Mouse (Mus musculus): ENCODE measurements at regions not wholly inside any gene's neighbourhood (a gene's known extent, or its start where the extent isn't known, plus 50 kb on each side); places are given as distances from the start of the nearest gene placed in this dataset.

GRCm38 (mm10) chr4:95202478-95202877 lies 150.5 kb upstream of the Jun start:
- no peaks in the 10 kb centered on the region for H3K4me1 ChIP-seq (replicated peaks; ENCODE audit: insufficient read depth, low read length)
- H3K9ac ChIP-seq (ENCODE audit: low read depth, low read length) = no peak overlapping the region
- no peak for TF ChIP-seq CTCF (IDR thresholded peaks at IDR 0.05; ENCODE audit: low read depth)
- H3K27ac ChIP-seq = no peak overlapping the region
- no peak overlapping the region for H3K4me3 ChIP-seq (replicated peaks; ENCODE audit: low read depth, low read length)
- H3K4me2 ChIP-seq (ENCODE audit: low read length) = no peak overlapping the region
- ATAC-seq (replicated peaks; ENCODE audit: low FRiP score, low read depth) (no peak), DNase-seq (ENCODE audit: low spot score) (no peak)
- H3K27me3 ChIP-seq (ENCODE audit: insufficient read depth, low read length) = no peaks in the 10 kb centered on the region
- H3K9me3 ChIP-seq (replicated peaks; ENCODE audit: low read length) = no peaks in the 10 kb centered on the region
- no peaks in the 10 kb centered on the region for H3K36me3 ChIP-seq (ENCODE audit: insufficient read depth, low read length)
- 87% methylated on average over 6 of the region's 6 CpGs for WGBS

GRCm38 (mm10) chr4:95203577-95203976 lies 151.6 kb upstream of the Jun start:
- no peak overlapping the region for H3K4me2 ChIP-seq (ENCODE audit: low read length)
- H3K27ac ChIP-seq = no peak overlapping the region
- no peak for DNase-seq (ENCODE audit: low spot score)
- no peak for ATAC-seq (replicated peaks; ENCODE audit: low FRiP score, low read depth)
- no peaks in the 10 kb centered on the region for H3K36me3 ChIP-seq (ENCODE audit: insufficient read depth, low read length)
- no peak for TF ChIP-seq CTCF (IDR thresholded peaks at IDR 0.05; ENCODE audit: low read depth)
- no peaks in the 10 kb centered on the region for H3K9me3 ChIP-seq (replicated peaks; ENCODE audit: low read length)
- H3K4me1 ChIP-seq (replicated peaks; ENCODE audit: insufficient read depth, low read length) = no peaks in the 10 kb centered on the region
- no peaks in the 10 kb centered on the region for H3K27me3 ChIP-seq (ENCODE audit: insufficient read depth, low read length)
- no peak overlapping the region for H3K4me3 ChIP-seq (replicated peaks; ENCODE audit: low read depth, low read length)
- H3K9ac ChIP-seq (ENCODE audit: low read depth, low read length) = no peak overlapping the region

GRCm38 (mm10) chr4:95205372-95205771 lies 153.3 kb upstream of the Jun start:
- no peak for TF ChIP-seq CTCF (IDR thresholded peaks at IDR 0.05; ENCODE audit: low read depth)
- Histone ChIP-seq H3K27me3 (ENCODE audit: insufficient read depth, low read length) (no peaks in the 10 kb centered on the region), H3K9me3 (replicated peaks; ENCODE audit: low read length) (no peaks in the 10 kb centered on the region), H3K4me1 (replicated peaks; ENCODE audit: insufficient read depth, low read length) (no peaks in the 10 kb centered on the region), H3K4me3 (replicated peaks; ENCODE audit: low read depth, low read length) (no peak overlapping the region), H3K4me2 (ENCODE audit: low read length) (no peak overlapping the region), H3K36me3 (ENCODE audit: insufficient read depth, low read length) (no peaks in the 10 kb centered on the region), H3K9ac (ENCODE audit: low read depth, low read length) (no peak overlapping the region), H3K27ac (no peak overlapping the region)
- WGBS = 70% methylated on average over 1 of the region's 1 CpGs
- no peak for DNase-seq (ENCODE audit: low spot score)
- no peak for ATAC-seq (replicated peaks; ENCODE audit: low FRiP score, low read depth)

GRCm38 (mm10) chr4:95207783-95208182 lies 155.8 kb upstream of the Jun start:
- Histone ChIP-seq H3K27ac (no peak overlapping the region), H3K27me3 (ENCODE audit: insufficient read depth, low read length) (no peaks in the 10 kb centered on the region), H3K4me1 (replicated peaks; ENCODE audit: insufficient read depth, low read length) (no peaks in the 10 kb centered on the region), H3K9me3 (replicated peaks; ENCODE audit: low read length) (no peaks in the 10 kb centered on the region), H3K4me3 (replicated peaks; ENCODE audit: low read depth, low read length) (no peak overlapping the region), H3K4me2 (ENCODE audit: low read length) (no peak overlapping the region), H3K9ac (ENCODE audit: low read depth, low read length) (no peak overlapping the region), H3K36me3 (ENCODE audit: insufficient read depth, low read length) (no peaks in the 10 kb centered on the region)
- DNase-seq (ENCODE audit: low spot score) (no peak), ATAC-seq (replicated peaks; ENCODE audit: low FRiP score, low read depth) (no peak)
- 58% methylated on average over 5 of the region's 5 CpGs for WGBS
- TF ChIP-seq CTCF (IDR thresholded peaks at IDR 0.05; ENCODE audit: low read depth) = no peak

- DNase-seq (ENCODE audit: low spot score) (no peak), ATAC-seq (replicated peaks; ENCODE audit: low FRiP score, low read depth) (no peak)
- H3K4me2 ChIP-seq (ENCODE audit: low read length) = no peak overlapping the region
- 66% methylated on average over 7 of the region's 7 CpGs for WGBS
- no peaks in the 10 kb centered on the region for H3K36me3 ChIP-seq (ENCODE audit: insufficient read depth, low read length)
- no peak overlapping the region for H3K4me3 ChIP-seq (replicated peaks; ENCODE audit: low read depth, low read length)
- no peaks in the 10 kb centered on the region for H3K27me3 ChIP-seq (ENCODE audit: insufficient read depth, low read length)
- no peaks in the 10 kb centered on the region for H3K9me3 ChIP-seq (replicated peaks; ENCODE audit: low read length)
- H3K27ac ChIP-seq = no peak overlapping the region
- H3K9ac ChIP-seq (ENCODE audit: low read depth, low read length) = no peak overlapping the region
- TF ChIP-seq CTCF (IDR thresholded peaks at IDR 0.05; ENCODE audit: low read depth) = no peak
- no peaks in the 10 kb centered on the region for H3K4me1 ChIP-seq (replicated peaks; ENCODE audit: insufficient read depth, low read length)
Observed at GRCm38 (mm10) chr4:95208827-95209226, 156.8 kb upstream of the Jun start.

GRCm38 (mm10) chr4:95209322-95210119 lies 157.5 kb upstream of the Jun start:
- WGBS = 94% methylated on average over 3 of the region's 3 CpGs
- no peaks in the 10 kb centered on the region for H3K36me3 ChIP-seq (ENCODE audit: insufficient read depth, low read length)

GRCm38 (mm10) chr4:95212561-95212960 lies 160.5 kb upstream of the Jun start:
- Histone ChIP-seq H3K4me1 (replicated peaks; ENCODE audit: insufficient read depth, low read length) (no peaks in the 10 kb centered on the region), H3K4me2 (ENCODE audit: low read length) (no peak overlapping the region), H3K27me3 (ENCODE audit: insufficient read depth, low read length) (no peaks in the 10 kb centered on the region), H3K9me3 (replicated peaks; ENCODE audit: low read length) (no peaks in the 10 kb centered on the region), H3K4me3 (replicated peaks; ENCODE audit: low read depth, low read length) (no peak overlapping the region), H3K36me3 (ENCODE audit: insufficient read depth, low read length) (no peaks in the 10 kb centered on the region), H3K9ac (ENCODE audit: low read depth, low read length) (no peak overlapping the region), H3K27ac (no peak overlapping the region)
- DNase-seq (ENCODE audit: low spot score) = no peak
- 64% methylated on average over 2 of the region's 2 CpGs for WGBS
- TF ChIP-seq CTCF (IDR thresholded peaks at IDR 0.05; ENCODE audit: low read depth) = no peak
- ATAC-seq (replicated peaks; ENCODE audit: low FRiP score, low read depth) = 0 out of 2 replicates have a peak, but pooled peaks have one; percentile 29

More at GRCm38 (mm10) chr4:95209322-95210119, 157.5 kb upstream of the Jun start:
- Histone ChIP-seq H3K4me1 (replicated peaks; ENCODE audit: insufficient read depth, low read length) (no peaks in the 10 kb centered on the region), H3K9ac (ENCODE audit: low read depth, low read length) (no peak overlapping the region), H3K27me3 (ENCODE audit: insufficient read depth, low read length) (no peaks in the 10 kb centered on the region), H3K4me3 (replicated peaks; ENCODE audit: low read depth, low read length) (no peak overlapping the region), H3K4me2 (ENCODE audit: low read length) (no peak overlapping the region), H3K9me3 (replicated peaks; ENCODE audit: low read length) (no peaks in the 10 kb centered on the region), H3K27ac (no peak overlapping the region)
- no peak for ATAC-seq (replicated peaks; ENCODE audit: low FRiP score, low read depth)
- DNase-seq (ENCODE audit: low spot score) = no peak
- no peak for TF ChIP-seq CTCF (IDR thresholded peaks at IDR 0.05; ENCODE audit: low read depth)
